Mouse (Mus musculus) cortical plate, adult 2 months (tissue): ENCODE results near the gene Sohlh2.

ENCODE experiments used
- CTCF ChIP-seq: fragments of 200-500 bp; IDR thresholded peaks from 2 replicates; pipeline ENCODE4 v1.5.1; 2011; ENCODE audit warnings: mild to moderate bottlenecking, control low read depth, low read length; ENCODE audit not compliant: insufficient read depth; ENCODE audit errors: extremely low read depth
- POLR2A ChIP-seq: fragments of 200-500 bp; IDR thresholded peaks from 2 replicates; pipeline ENCODE4 v1.6.1; 2011; ENCODE audit warnings: mild to moderate bottlenecking, low read length, control low read depth; ENCODE audit not compliant: insufficient read depth; ENCODE audit errors: extremely low read depth

DNA sequence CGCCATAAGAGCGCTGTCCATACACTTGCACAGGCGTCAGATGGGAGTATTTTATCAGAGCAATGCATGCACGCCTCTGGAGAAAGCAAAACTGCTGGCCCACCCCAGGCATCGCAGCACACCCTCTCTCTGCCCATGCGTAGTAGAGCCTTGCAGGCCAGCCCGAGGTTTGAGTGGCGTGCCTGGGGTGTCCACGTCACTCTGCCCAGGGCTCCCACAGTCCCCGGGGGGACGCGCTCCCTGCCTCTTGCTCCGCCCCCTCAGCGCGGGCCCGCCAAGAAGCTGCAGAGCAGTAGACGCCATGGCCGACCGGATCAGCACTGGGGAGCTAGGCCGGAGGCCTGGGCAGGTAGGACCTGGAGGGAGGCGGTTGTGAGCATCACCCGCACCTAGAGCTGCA is at the start of gene Sohlh2:
- no peak for TF ChIP-seq POLR2A
- TF ChIP-seq CTCF: no peak
